Mouse (Mus musculus) MEL (cell line): ENCODE measurements around the gene Nelfb. TPM values are rescaled to one million over a fixed set of nuclear protein-coding genes. Genes with fewer than 3 reads are reported as not detected.

Experiments
- DNase-seq: peaks from one replicate; pipeline ENCODE4 v3.0.0; 2011; ENCODE audit warnings: low read depth, low spot score
- H3K27ac ChIP-seq: 2 replicates; pipeline ENCODE4 v1.5.1; 2012; ENCODE audit warnings: low read depth, mild to moderate bottlenecking, control low read depth, low read length, moderate library complexity; ENCODE audit not compliant: control insufficient read depth
- H3K27me3 ChIP-seq, 2 experiments: fragments of 150-350 bp in 1 of 2; sonication (generic) in 1 of 2; 2 replicates each; pipeline ENCODE4 v1.6.1; 2012; ENCODE audit warnings: low read length in 2 of 2, mild to moderate bottlenecking in 2 of 2, improper control_type of control experiment in 1 of 2, moderate library complexity in 1 of 2; ENCODE audit not compliant: insufficient read depth in 2 of 2, control insufficient read depth in 1 of 2
- H3K36me3 ChIP-seq, 2 experiments: 2 replicates each; pipeline ENCODE4 v1.6.1; 2012 to 2014; ENCODE audit warnings: low read length in 2 of 2, improper control_type of control experiment in 1 of 2, inconsistent platforms in 1 of 2, mild to moderate bottlenecking in 1 of 2; ENCODE audit not compliant: insufficient read depth in 2 of 2, control insufficient read depth in 1 of 2
- H3K4me1 ChIP-seq, 2 experiments: fragments of 150-350 bp in 1 of 2; sonication (generic) in 1 of 2; 2 replicates each; pipeline ENCODE4 v1.6.1; 2012; ENCODE audit warnings: low read length in 2 of 2, improper control_type of control experiment in 1 of 2, mild to moderate bottlenecking in 1 of 2; ENCODE audit not compliant: insufficient read depth in 2 of 2, control insufficient read depth in 1 of 2
- H3K4me3 ChIP-seq, 2 experiments: fragments of 150-350 bp in 1 of 2; sonication (generic) in 1 of 2; 2 replicates each; pipeline ENCODE4 v1.5.1; 2012; ENCODE audit warnings: low read depth in 2 of 2, low read length in 2 of 2, mild to moderate bottlenecking in 2 of 2, moderate library complexity in 2 of 2, control low read depth in 1 of 2, improper control_type of control experiment in 1 of 2; ENCODE audit not compliant: control insufficient read depth in 1 of 2, insufficient read depth in 1 of 2
- H3K79me2 ChIP-seq: 2 replicates; pipeline ENCODE4 v1.6.1; 2012; ENCODE audit warnings: mild to moderate bottlenecking, low read length, moderate library complexity; ENCODE audit not compliant: control insufficient read depth, poor library complexity, insufficient read depth
- H3K9ac ChIP-seq: 2 replicates; pipeline ENCODE4 v1.6.1; 2012; ENCODE audit warnings: low read depth, mild to moderate bottlenecking, control low read depth, low read length, moderate library complexity; ENCODE audit not compliant: control insufficient read depth, poor library complexity, severe bottlenecking
- H3K9me3 ChIP-seq: fragments of 150-350 bp; sonication (generic); replicated peaks from 2 replicates; pipeline ENCODE4 v1.6.1; 2012; ENCODE audit warnings: mild to moderate bottlenecking, low read length, improper control_type of control experiment, moderate library complexity; ENCODE audit not compliant: insufficient read depth
- CHD2 ChIP-seq: IDR thresholded peaks from 2 replicates; pipeline ENCODE4 v1.6.1; 2011; ENCODE audit warnings: low read length, improper control_type of control experiment
- CTCF ChIP-seq, 3 experiments: IDR thresholded peaks in 2 of 3; conservative IDR thresholded peaks in 1 of 3; 2 replicates each; pipeline ENCODE4 v1.5.1; 2011 to 2012; ENCODE audit warnings: low read length in 3 of 3, low read depth in 2 of 3, mild to moderate bottlenecking in 2 of 3, improper control_type of control experiment in 1 of 3, inconsistent platforms in 1 of 3, mixed read lengths in 1 of 3, moderate library complexity in 1 of 3; ENCODE audit not compliant: control insufficient read depth in 1 of 3, insufficient read depth in 1 of 3, poor library complexity in 1 of 3, severe bottlenecking in 1 of 3
- EP300 ChIP-seq, 2 experiments: IDR thresholded peaks; 2 replicates each; pipeline ENCODE4 v1.6.1; 2011; ENCODE audit warnings: improper control_type of control experiment in 2 of 2, low read length in 2 of 2, low read depth in 1 of 2, mild to moderate bottlenecking in 1 of 2
- ETS1 ChIP-seq: IDR thresholded peaks from 2 replicates; pipeline ENCODE4 v1.6.1; 2012; ENCODE audit warnings: low read depth, mild to moderate bottlenecking, inconsistent platforms, low read length, improper control_type of control experiment, moderate library complexity
- JUND ChIP-seq: IDR thresholded peaks from 2 replicates; pipeline ENCODE4 v1.6.1; 2011; ENCODE audit warnings: low read depth, mild to moderate bottlenecking, improper control_type of control experiment, low read length
- MAZ ChIP-seq: IDR thresholded peaks from 2 replicates; pipeline ENCODE4 v1.6.1; 2012; ENCODE audit warnings: low read depth, mild to moderate bottlenecking, inconsistent platforms, low read length, improper control_type of control experiment
- MEF2A ChIP-seq: IDR thresholded peaks from 2 replicates; pipeline ENCODE4 v1.6.1; 2014; ENCODE audit warnings: low read depth, mild to moderate bottlenecking, inconsistent platforms, low read length, improper control_type of control experiment; ENCODE audit not compliant: poor library complexity, insufficient replicate concordance, severe bottlenecking; ENCODE audit errors: extremely low read depth
- MYC ChIP-seq: IDR thresholded peaks from 2 replicates; pipeline ENCODE4 v1.6.1; 2011; ENCODE audit warnings: low read depth, mild to moderate bottlenecking, low read length, improper control_type of control experiment, moderate library complexity
- NELFE ChIP-seq: IDR thresholded peaks from 2 replicates; pipeline ENCODE4 v1.6.1; 2011; ENCODE audit warnings: low read depth, low read length, improper control_type of control experiment
- POLR2A ChIP-seq, 2 experiments: IDR thresholded peaks; 2 replicates each; pipeline ENCODE4 v1.6.1; 2011 to 2012; ENCODE audit warnings: low read length in 2 of 2, mild to moderate bottlenecking in 2 of 2, control low read depth in 1 of 2, improper control_type of control experiment in 1 of 2, low read depth in 1 of 2, moderate library complexity in 1 of 2; ENCODE audit not compliant: control insufficient read depth in 1 of 2, insufficient read depth in 1 of 2, poor library complexity in 1 of 2
- POLR2AphosphoS5 ChIP-seq: IDR thresholded peaks from 2 replicates; pipeline ENCODE4 v1.6.1; 2012; ENCODE audit warnings: low read depth, borderline replicate concordance, mild to moderate bottlenecking, inconsistent platforms, low read length, moderate library complexity, mixed read lengths
- RAD21 ChIP-seq: IDR thresholded peaks from 2 replicates; pipeline ENCODE4 v1.6.1; 2011; ENCODE audit warnings: mild to moderate bottlenecking, low read depth, low read length, improper control_type of control experiment
- RCOR1 ChIP-seq: IDR thresholded peaks from 2 replicates; pipeline ENCODE4 v1.6.1; 2012; ENCODE audit warnings: low read depth, mild to moderate bottlenecking, inconsistent platforms, low read length, improper control_type of control experiment
- TAL1 ChIP-seq: IDR thresholded peaks from 2 replicates; pipeline ENCODE4 v1.6.1; 2012; ENCODE audit warnings: mild to moderate bottlenecking, inconsistent platforms, low read length, moderate library complexity, mixed read lengths
- TBP ChIP-seq: IDR thresholded peaks from 2 replicates; pipeline ENCODE4 v1.8.0; 2011; ENCODE audit warnings: low read depth, low read length, improper control_type of control experiment
- TCF12 ChIP-seq: IDR thresholded peaks from 2 replicates; pipeline ENCODE4 v1.6.1; 2014; ENCODE audit warnings: low read depth, mild to moderate bottlenecking, inconsistent platforms, low read length, improper control_type of control experiment, moderate library complexity
- ZC3H11A ChIP-seq: IDR thresholded peaks from 2 replicates; pipeline ENCODE4 v1.6.1; 2012; ENCODE audit warnings: low read depth, mild to moderate bottlenecking, inconsistent platforms, low read length, improper control_type of control experiment
- ZKSCAN1 ChIP-seq: IDR thresholded peaks from 2 replicates; pipeline ENCODE4 v1.6.1; 2012; ENCODE audit warnings: low read depth, mild to moderate bottlenecking, inconsistent platforms, low read length, improper control_type of control experiment, moderate library complexity
- polyA plus RNA-seq, 2 experiments: library from polyadenylated mRNA; stranded (reverse) in 1 of 2; unstranded in 1 of 2; fragments of >175 nt in 1 of 2; fragments of >200 nt in 1 of 2; gene quantifications; 2 replicates each; pipeline versions ENCODE4 v1.2.1 to v1.2.4; 2012; ENCODE audit warnings: low replicate concordance in 2 of 2, low read depth in 1 of 2; ENCODE audit not compliant: insufficient read length in 2 of 2, insufficient read depth in 1 of 2, missing spikeins in 1 of 2
- total RNA-seq: library from RNA; depleted of rRNA; stranded (reverse); fragments of 300-350 nt; gene quantifications from 2 replicates; pipeline ENCODE4 v1.2.3, GENCODE M21; 2012

Gene Nelfb
- total and polyA plus RNA-seq, 3 experiments: 62.9 to 83.5 TPM; not detected in 1

GRCm38 (mm10) chr2:25169778-25170177 lies 41.5 kb downstream of the Nelfb start:
- no peak overlapping the region for H3K27ac ChIP-seq
- no peaks in the 10 kb centered on the region; the same call in 1 of the 2 replicates for H3K79me2 ChIP-seq
- peaks cover 6 to 27% of the 10 kb centered on the region in 2 experiments for H3K4me1 ChIP-seq
- H3K27me3 ChIP-seq: no peaks in the 10 kb centered on the region
- H3K9me3 ChIP-seq: no peaks in the 10 kb centered on the region
- H3K36me3 ChIP-seq: peaks cover 0 to 13% of the 10 kb centered on the region in 2 experiments; a peak in 2 of 4 replicates
- H3K4me3 ChIP-seq: no peak overlapping the region
- DNase-seq: no peak
- TF ChIP-seq CHD2 (0 out of 2 replicates have a peak, but pooled peaks have one; percentile 10), MYC (no peak)
- H3K9ac ChIP-seq: no peak overlapping the region

- Histone ChIP-seq H3K27me3 (no peaks in the 10 kb centered on the region), H3K79me2 (no peaks in the 10 kb centered on the region; the same call in 1 of the 2 replicates), H3K9me3 (no peaks in the 10 kb centered on the region), H3K4me1 (peaks cover 5 to 27% of the 10 kb centered on the region in 2 experiments), H3K9ac (peak overlapping the region; percentile 29; the same call in 1 of the 2 replicates), H3K36me3 (peaks cover 0 to 10% of the 10 kb centered on the region in 2 experiments; a peak in 2 of 4 replicates), H3K27ac (no peak overlapping the region), H3K4me3 (peak overlapping the region; percentile 19 to 78; a peak in 1 of 4 replicates)
- TF ChIP-seq TAL1 (no peak), RCOR1 (no peak), MAZ (no peak), NELFE (no peak), TCF12 (no peak), ETS1 (no peak), RAD21 (no peak), CTCF (IDR thresholded peaks at IDR 0.05 in 2 of 3, conservative IDR thresholded peaks at IDR 0.05 in 1 of 3; ENCODE audit: control insufficient read depth in 1 of 3, insufficient read depth in 1 of 3, low read depth in 2 of 3, low read length in 3 of 3, poor library complexity in 1 of 3, severe bottlenecking in 1 of 3) (no peak), TBP (no peak), POLR2A (IDR thresholded peaks at IDR 0.05; ENCODE audit: control insufficient read depth in 1 of 2, insufficient read depth in 1 of 2, low read depth in 1 of 2, low read length in 2 of 2, poor library complexity in 1 of 2) (no peak), CHD2 (no peak), MYC (no peak), MEF2A (no peak), EP300 (IDR thresholded peaks at IDR 0.05; ENCODE audit: low read depth in 1 of 2, low read length in 2 of 2) (no peak), POLR2AphosphoS5 (no peak), ZC3H11A (no peak), ZKSCAN1 (no peak), JUND (no peak)
- DNase-seq: no peak
Observed at GRCm38 (mm10) chr2:25168665-25168978, 42.7 kb downstream of the Nelfb start.
